Mouse (Mus musculus) retina, postnatal 1 day (tissue): ENCODE measurements at regions not wholly inside any gene's neighbourhood (a gene's known extent, or its start where the extent isn't known, plus 50 kb on each side); places are given as distances from the start of the nearest gene placed in this dataset.

Experiments used
- DNase-seq: peaks from one replicate; pipeline ENCODE4 v3.0.0-alpha.2; 2012

GRCm38 (mm10) chr2:95142151-95142550 is 704.2 kb upstream of the Api5 start:
- peak; percentile 65 for DNase-seq

GRCm38 (mm10) chr2:95140116-95140515 is 702.2 kb upstream of the Api5 start:
- DNase-seq: no peak

GRCm38 (mm10) chr2:95136636-95137035 is 698.7 kb upstream of the Api5 start:
- no peak for DNase-seq

- DNase-seq: no peak
These were observed 693.2 kb upstream of the Api5 start for GRCm38 (mm10) chr2:95131181-95131580.

- DNase-seq: no peak
These were observed 690.8 kb upstream of the Api5 start for GRCm38 (mm10) chr2:95128721-95129120.

- DNase-seq: no peak
These were observed 681.6 kb upstream of the Api5 start for GRCm38 (mm10) chr2:95119544-95119943.

GRCm38 (mm10) chr2:95097055-95097454 is 659.1 kb upstream of the Api5 start:
- no peak for DNase-seq

GRCm38 (mm10) chr2:95054636-95055035 is 616.7 kb upstream of the Api5 start:
- DNase-seq: peak; percentile 68

GRCm38 (mm10) chr2:95053866-95054265 is 615.9 kb upstream of the Api5 start:
- no peak for DNase-seq
